Mouse (Mus musculus) cerebellum, adult 2 months (tissue): ENCODE measurements at regions not wholly inside any gene's neighbourhood (a gene's known extent, or its start where the extent isn't known, plus 50 kb on each side); places are given as distances from the start of the nearest gene placed in this dataset.

ENCODE experiments used
- CTCF ChIP-seq: fragments of 200-500 bp; IDR thresholded peaks from 2 replicates; pipeline ENCODE4 v1.5.1; 2011; ENCODE audit warnings: low read depth, mild to moderate bottlenecking, control low read depth, low read length, moderate library complexity, borderline replicate concordance; ENCODE audit not compliant: insufficient read depth
- POLR2A ChIP-seq: fragments of 200-500 bp; IDR thresholded peaks from 2 replicates; pipeline ENCODE4 v1.6.1; 2011; ENCODE audit warnings: low read length, control low read depth, borderline replicate concordance; ENCODE audit not compliant: insufficient read depth

DNA sequence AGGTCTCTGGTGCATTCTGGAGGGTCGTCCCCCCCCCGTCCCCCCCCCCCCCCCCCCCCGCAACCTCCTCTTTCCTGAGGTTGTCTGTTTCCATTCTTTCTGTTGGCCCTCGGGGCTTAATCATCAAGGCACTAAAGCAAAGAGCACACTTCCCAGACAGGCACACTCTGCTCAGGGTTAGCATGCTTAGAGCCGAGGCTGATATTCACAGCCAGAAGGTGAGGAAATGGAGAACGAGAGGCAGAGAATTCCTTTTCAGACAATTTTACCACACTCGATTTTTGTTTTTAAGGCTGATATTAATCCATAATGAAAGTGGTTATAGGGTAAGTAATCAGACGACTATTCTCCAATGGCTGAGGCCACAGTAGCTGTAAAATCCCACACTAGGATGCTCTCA, 268.7 kb upstream of the Clec14a start:
- TF ChIP-seq CTCF: no peak
- no peak for TF ChIP-seq POLR2A
